ENCODE assay signal across 8 mouse cellular contexts in the genomic region with DNA sequence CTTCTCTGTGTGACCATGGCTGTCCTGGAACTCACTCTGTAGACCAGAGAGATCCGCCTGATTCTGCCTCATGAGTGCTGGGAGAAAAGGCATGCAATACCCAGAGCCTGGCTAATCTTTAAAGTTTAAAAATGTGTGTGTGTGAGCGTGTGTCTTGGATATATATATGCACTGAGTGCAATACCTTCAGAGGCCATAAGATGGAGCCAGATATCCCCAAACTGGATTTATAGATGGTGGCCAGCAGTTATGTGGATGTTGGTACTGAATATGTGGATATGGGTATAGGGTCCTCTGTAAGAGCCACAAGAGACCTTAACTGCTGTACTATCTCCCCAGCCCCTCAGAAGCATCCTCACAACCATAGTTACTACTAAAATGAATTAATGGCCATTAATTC.
A peak's percentile ranks its signal among the peaks of the same experiment; 100 is the strongest.
DNase-seq lines count a peak whose midpoint lies in the region; ATAC-seq and TF ChIP-seq lines count a peak whose summit lies in the region.

No protein-coding gene starts in this region.

- peak; percentile 79 for TF ChIP-seq CTCF in kidney, postnatal 0 days (IDR thresholded peaks at IDR 0.05; ENCODE audit: low read depth)

- no peaks in the 10 kb centered on the region for H3K9me3 ChIP-seq in kidney, postnatal 0 days (replicated peaks; ENCODE audit: low read length)
- H3K9me3 ChIP-seq in hindbrain, embryonic 12.5 days (replicated peaks), result no peaks in the 10 kb centered on the region

- no peaks in the 10 kb centered on the region for H3K4me1 ChIP-seq in kidney, postnatal 0 days (replicated peaks; ENCODE audit: insufficient read depth, low read length)
- no peaks in the 10 kb centered on the region; the same call in 1 of the 2 replicates for H3K4me1 ChIP-seq in hindbrain, embryonic 12.5 days

- no peak overlapping the region for H3K4me3 ChIP-seq in kidney, postnatal 0 days (replicated peaks; ENCODE audit: low read depth, low read length)
- no peak overlapping the region for H3K4me3 ChIP-seq in hindbrain, embryonic 12.5 days

- 65% methylated on average over 2 of the region's 2 CpGs for WGBS in kidney, postnatal 0 days
- WGBS in hindbrain, embryonic 12.5 days, result 46% methylated on average over 2 of the region's 2 CpGs

- peak; percentile 75 for DNase-seq in kidney, postnatal 0 days (ENCODE audit: low spot score)
- no peak for DNase-seq in kidney, adult 18-20 months
- DNase-seq in 3T3-L1 (ENCODE audit: low read depth, low spot score), result peak; percentile 66
- peak; percentile 72 for DNase-seq in 416B (ENCODE audit: low read depth)
- peak; percentile 63 for DNase-seq in embryo, embryonic 11 days
- no peak for DNase-seq in c-Kit-positive CD71-positive TER-119-positive erythroid progenitor cells, embryonic 14.5 days (ENCODE audit: low spot score)

- no peak overlapping the region for H3K4me2 ChIP-seq in kidney, postnatal 0 days (ENCODE audit: low read length)
- no peak overlapping the region for H3K4me2 ChIP-seq in hindbrain, embryonic 12.5 days (replicated peaks)

- no peak overlapping the region for H3K27ac ChIP-seq in kidney, postnatal 0 days
- no peak overlapping the region for H3K27ac ChIP-seq in hindbrain, embryonic 12.5 days

- H3K27me3 ChIP-seq in kidney, postnatal 0 days (ENCODE audit: insufficient read depth, low read length), result peaks cover 23% of the 10 kb centered on the region
- H3K27me3 ChIP-seq in hindbrain, embryonic 12.5 days, result peaks cover 41% of the 10 kb centered on the region

- no peak overlapping the region for H3K9ac ChIP-seq in kidney, postnatal 0 days (ENCODE audit: low read depth, low read length)
- H3K9ac ChIP-seq in hindbrain, embryonic 12.5 days, result no peak overlapping the region

- ATAC-seq in kidney, postnatal 0 days (replicated peaks; ENCODE audit: low FRiP score, low read depth), result no peak
- ATAC-seq in megakaryocyte progenitor cell, adult 5-6 weeks (replicated peaks; ENCODE audit: poor library complexity), result peak; percentile 70; the same call in 1 of the 2 replicates
- ATAC-seq in hindbrain, embryonic 12.5 days (ENCODE audit: low FRiP score), result no peak

- H3K36me3 ChIP-seq in kidney, postnatal 0 days (ENCODE audit: insufficient read depth, low read length), result no peaks in the 10 kb centered on the region
- no peaks in the 10 kb centered on the region for H3K36me3 ChIP-seq in hindbrain, embryonic 12.5 days

Comparison
In these comparisons a context has a peak if more than half of its experiments do, and no peak if none do; other contexts are left out.
1. DNase-seq: peak in kidney, postnatal 0 days (single experiment), 3T3-L1 (single experiment), 416B (single experiment) and embryo, embryonic 11 days (single experiment); none in kidney, adult 18-20 months (single experiment) and c-Kit-positive CD71-positive TER-119-positive erythroid progenitor cells, embryonic 14.5 days (single experiment).